Mouse (Mus musculus): Measurements from ENCODE around the gene Pard3.

The Pard3 gene

DNA sequence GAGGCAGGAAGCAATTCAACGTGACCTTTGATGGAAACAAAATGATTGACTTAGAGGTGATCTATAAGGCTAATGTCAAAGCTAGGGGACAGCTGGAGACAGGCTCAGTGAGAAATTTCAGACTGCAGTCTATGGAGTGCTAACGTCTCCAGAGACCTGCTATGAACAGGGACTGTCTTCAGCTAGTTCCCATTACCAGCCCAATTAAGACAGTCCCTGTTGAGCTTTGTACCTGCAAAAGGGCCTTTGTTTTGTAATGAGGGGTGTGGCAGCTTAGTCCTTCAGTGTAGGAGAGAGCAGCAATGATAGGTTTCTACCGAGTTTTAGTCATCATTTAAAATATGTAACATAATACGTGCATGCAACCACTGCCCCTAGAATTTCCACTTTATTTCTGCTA, 448.9 kb downstream of the Pard3 start:
- DNase-seq = no peak

DNA sequence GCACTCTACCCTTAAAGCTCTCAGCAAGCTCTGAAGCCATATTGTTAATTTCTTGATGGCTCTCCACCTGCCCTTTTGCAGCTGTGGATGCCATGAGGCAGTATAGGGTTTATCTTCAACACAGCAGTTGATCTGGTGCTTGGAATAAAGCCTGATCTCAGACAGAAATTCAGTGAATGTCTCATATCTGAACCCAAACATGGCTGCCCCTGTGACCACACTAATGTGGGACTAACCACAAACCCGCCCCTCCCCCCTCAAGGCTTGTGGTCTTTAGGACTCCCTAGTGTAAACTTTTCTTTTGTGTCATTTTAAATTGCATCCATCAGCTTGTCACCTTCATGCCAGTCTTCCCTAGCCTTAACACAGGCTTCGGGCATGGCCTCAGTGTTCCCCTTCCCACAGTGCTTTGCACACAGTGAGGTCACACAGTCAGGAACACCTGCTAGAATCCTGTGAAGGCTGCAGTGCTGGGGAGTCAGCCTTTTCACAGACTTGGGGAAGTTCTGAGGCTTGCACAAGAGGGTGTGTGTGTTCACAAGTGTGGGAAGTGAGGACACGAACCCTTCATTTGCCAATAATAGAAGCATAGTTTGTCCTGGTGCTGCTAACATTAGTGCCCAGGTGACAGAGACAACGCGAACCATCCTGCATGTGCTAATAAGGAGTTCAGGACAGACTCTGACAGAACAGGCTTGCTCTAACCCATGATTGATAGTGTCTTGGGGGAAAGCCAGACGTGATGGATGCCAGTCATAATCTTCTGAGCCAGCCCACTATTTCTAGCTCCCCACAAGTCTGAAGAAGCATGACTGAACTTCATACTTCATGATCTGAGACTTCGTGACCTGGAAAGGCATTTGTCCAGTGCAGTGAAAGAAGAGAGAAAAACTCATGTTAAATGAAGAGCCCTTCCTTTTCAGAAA, 451.4 kb downstream of the Pard3 start:
- no peak for DNase-seq

DNA sequence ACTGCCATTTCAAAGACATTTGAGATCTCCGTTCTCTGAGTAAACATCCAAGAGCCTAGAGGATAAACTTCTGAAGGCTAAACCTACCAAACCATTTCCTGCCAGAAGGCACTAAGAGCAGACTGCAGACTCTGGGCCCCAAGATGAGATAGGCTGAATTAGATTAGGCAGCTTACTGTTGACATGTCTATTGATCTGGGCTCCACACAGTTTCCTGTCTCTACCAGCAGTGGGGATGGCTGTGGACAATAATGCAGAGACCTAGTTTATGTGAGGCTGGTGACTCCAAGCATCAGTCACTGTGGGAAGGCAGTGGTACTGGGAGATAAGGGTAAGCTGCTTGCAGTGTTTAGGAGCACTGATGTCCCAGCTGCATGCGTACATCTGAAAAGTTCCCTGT, 452.4 kb downstream of the Pard3 start:
- no peak for DNase-seq

DNA sequence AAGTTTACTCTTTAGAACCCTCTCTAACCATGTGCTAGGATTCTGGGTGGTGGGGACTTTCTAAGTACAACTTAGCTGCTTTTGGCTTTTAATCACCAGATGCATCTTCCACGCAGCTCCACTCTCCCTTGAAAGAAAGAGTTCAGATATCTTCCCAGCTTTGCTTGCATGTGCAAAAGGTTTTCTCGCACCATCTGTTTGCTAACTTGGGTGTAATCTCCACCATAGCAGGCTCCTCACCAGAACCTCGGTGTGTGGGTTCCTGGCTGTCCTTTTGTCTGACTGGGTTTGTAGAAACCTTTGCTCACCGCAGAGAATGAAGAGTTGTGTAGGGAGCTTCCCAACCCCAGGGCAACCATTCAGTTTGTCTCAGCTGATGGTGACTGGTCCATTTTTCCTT, 462.0 kb downstream of the Pard3 start:
- DNase-seq = no peak

DNA sequence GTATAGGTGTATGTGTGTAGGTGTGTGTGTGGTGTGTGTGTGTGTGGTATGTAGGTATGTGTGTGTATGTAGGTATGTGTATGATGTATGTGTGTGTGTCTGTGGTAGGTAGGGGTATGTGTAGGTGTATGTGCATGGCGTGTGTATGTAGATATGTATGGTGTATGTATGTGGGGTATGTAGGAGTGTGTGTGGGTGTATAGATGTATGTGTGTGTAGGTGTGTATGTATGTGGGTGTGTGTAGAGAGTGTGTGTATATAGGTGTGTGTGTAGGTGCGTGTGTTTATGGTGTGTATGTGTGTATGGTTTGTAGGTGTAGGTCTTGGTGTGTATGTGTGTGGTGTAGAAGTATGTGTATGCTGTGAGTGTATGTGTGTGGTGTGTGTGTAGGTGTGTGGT, 464.6 kb downstream of the Pard3 start:
- DNase-seq = no peak

DNA sequence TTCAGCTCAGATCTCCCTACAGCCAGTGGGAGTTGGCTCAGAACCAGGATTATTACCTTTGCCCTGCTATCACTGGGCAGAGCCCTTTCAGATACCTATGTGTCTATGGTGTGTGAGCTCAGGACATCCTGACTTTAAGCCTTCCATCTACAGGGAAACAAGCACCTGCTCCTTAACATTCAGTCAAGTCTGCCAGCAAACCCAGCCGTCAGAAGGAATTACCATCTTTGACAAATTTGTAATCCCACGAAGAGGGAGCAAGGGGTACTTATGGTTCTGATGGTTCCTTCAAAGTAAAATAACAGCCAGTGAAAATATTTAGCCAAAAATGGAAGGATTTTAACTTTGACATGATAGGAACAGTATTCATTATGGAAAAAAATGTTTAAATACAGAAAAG, 466.1 kb downstream of the Pard3 start:
- DNase-seq = no peak

DNA sequence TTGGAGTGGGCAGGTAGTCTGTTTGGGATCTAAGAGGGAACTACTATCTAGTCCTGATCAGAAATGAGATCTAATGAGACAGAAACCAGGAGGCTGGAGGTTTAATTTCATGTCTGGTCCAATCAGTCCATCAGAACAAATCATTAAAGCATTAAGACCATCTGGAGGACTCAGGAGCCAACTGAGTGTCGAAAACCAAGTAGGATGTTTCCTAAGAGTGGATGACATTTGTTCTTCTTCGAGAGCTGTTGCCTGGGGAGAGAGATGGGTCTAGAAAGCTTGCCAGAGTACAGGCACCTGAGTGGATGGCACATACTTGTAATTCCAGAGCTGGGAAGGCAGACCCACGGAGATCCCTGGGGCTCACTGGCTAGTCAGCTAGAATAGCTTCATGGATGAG, 468.2 kb downstream of the Pard3 start:
- DNase-seq = no peak

DNA sequence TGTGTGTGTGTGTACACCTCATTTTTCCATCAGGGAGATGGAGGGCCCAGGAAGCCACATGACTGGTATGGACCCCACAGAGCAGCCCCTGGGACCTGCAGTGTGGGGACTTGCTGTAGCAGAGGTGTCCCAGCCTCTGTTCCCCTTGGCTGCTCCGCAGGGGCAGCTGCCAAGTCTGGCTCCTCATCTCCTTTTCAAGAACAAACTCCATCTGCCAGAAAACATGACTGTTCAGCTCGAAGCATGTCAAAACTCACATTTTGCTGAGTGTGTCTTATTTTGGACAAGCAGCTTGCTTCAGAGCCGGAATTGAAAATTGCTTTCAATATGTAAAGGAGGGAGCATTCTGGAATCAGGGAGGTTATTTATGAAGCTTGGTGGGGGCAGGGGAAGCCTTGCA, 471.1 kb downstream of the Pard3 start:
- peak in 1 of 2 experiments; percentile 32 for DNase-seq

DNA sequence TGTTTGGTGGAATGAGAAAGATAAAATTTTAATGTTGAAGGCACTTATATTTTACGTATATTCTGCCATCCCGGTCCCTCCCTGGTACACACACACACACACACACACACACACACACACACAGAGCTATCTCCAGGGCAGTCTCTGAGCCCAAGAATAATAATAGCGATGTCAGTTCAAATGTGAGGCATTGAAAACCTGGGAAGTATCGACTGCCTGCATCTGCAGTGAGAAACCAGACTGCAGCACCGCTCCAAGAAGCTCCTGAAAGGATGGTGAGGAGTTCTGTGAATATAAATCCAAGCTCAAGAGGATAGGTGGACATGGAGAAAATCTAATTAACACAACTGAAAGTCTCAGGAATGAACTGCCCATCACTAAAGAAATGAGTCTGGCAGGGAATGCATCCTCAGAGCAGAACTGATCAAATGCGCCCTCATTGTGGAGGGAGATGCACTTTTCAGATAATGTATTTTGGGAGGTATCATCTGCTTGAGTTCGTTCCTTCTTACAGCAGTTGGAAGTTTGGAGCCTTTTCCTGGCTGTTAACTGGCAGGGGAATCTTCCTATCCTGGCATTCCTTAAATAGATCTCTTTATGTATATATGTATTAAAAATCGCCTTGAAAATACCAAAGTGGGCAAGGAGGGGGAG, 471.6 kb downstream of the Pard3 start:
- no peak for DNase-seq

DNA sequence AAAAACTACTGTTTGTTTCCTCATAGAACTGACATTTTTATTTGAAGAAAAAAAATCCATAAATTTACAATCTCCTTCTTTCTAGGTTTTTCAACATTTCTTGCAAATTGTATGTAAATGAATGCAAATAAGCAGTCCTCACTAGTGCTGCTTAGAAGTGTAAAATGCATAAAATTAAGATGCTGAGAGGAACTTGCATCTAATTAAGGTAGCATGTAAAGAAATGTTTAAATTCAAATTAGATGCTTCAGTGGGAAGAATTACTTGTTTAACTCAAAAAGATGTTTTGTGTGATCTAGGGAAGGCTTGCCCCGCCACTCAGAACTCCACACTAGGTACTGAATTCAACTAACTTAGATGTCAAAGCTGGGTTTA, 472.1 kb downstream of the Pard3 start:
- DNase-seq = no peak

DNA sequence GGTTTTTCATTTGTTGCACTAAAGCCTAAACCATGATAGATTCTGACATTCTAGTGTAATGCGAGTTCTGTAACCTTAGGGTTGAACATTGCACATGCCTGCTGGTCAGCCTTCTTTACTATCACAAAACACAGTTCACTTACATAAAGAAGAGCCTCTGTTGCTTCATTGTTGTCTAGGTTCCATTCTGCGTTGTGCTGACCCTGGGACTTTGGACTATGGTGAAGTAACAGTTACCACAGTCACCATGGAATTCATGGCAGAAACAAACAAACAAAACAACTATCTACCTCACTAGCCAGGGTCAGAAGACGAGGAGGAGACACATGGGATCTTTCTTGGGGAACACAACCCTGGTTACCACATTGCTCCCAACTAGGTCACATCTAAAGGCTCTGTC, 476.1 kb downstream of the Pard3 start:
- DNase-seq = no peak

DNA sequence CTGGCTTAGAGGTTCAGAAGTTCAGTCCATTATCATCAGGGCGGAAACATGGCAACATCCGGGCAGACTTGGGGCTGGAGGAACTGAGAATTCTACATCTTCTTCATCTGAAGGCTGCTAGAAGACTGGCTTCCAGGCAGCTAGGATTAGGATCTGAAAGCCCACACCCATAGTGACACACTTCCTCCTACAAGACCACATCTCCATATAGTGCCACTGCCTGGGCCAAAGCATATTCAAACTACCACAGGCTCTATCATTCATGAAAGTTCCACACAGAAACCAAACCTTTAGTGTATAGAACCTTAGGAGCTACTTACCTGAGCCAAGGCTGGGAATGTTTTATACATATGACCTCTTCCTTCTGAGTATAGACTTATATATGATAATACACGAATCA, 476.6 kb downstream of the Pard3 start:
- DNase-seq = no peak

DNA sequence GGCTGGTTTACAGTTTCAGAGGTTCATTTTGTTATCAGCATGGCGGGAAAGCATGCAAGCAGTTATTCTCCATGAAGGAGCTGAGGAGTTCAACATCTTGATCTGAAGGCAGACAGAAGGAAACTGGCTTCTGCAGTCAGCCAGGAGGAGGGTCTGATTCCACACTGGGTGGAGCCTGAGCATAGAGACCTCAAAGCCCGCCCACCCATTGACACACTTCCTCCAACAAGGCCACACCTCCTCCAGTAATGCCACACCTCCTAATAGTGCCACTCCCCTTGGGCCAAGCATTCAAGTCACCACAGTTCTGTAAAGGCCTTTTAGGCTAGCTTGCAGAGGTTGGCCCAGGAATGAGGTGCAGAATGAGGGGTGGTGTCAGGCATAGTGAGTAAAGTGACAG, 478.5 kb downstream of the Pard3 start:
- no peak for DNase-seq

DNA sequence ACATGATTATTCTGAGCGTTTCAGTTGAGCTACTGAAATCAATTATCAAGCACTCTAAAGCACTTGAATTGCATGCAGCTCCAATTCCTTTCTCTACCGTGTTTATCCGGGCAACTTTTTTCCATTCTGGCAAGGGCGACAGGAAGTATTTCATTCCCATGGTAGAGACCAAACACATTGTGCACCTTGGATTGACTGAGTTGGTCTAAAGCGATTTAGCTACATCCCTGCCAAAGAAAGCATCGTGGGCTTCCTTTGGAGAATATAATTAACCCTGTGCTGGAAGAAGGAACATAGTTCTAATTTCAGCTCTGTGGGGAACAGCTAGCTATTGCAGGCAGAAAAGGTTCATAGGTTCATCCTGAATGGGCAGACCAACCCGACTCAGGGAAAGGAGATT, 480.0 kb downstream of the Pard3 start:
- no peak for DNase-seq

DNA sequence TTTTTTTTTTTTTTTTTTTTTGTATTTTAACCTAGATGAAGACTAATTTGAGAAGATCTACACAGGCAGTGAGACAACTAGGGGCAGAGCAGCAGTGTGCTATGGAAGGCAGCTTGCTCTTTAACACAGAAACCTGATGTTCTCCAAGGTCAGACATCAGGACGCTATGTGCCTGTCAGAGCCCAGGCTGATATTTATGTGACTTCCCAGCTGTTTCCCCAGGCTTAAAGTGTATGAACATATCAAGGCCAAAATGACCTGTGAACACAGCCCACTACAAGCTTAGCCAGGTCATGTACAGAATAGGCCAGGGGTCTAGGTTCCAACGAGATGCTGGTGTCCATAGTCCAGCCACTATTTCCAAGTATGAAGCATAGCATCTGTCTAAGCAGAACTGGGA, 482.5 kb downstream of the Pard3 start:
- no peak for DNase-seq

DNA sequence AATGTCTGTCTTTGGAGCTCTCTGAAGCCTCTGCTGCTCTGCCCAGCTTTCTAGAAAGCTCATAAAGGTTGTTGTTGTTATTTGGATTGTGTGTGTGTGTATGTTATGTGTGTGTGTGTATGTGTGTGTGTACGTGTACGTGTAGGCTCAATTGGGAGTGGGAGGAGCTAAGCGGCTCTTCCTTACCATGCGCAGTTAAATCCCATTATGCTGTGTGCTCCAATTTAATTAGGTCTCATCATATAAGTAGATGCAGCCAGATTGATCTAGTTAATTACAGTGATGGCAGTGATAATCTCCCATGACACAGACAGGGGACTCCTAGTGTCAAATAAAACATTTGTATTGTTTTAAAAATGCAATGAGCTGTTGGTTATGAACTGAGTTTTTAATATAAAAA, 487.2 kb downstream of the Pard3 start:
- DNase-seq = no peak

DNA sequence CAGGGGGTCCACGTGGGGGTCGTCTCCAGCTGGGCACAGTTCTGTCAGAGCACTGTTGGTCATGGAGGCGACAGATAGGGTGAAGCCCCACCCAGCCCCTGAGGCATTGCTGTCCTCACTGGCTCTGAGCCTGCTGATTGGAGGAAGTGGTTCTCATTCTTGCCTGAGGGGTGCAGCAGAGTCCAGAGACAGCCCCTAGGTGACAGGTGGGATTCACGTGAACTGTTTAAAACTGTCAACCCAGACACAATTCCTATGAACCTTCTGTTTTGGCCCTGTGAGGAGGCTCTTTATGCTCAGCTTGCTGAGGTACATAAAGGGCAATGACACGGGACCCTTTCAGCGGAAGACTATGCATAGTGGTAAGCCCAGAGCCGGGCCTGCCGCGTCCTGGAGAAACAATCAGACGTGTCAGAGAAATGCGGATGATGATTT, 488.5 kb downstream of the Pard3 start:
- peak; percentile 13 to 18 for DNase-seq

DNA sequence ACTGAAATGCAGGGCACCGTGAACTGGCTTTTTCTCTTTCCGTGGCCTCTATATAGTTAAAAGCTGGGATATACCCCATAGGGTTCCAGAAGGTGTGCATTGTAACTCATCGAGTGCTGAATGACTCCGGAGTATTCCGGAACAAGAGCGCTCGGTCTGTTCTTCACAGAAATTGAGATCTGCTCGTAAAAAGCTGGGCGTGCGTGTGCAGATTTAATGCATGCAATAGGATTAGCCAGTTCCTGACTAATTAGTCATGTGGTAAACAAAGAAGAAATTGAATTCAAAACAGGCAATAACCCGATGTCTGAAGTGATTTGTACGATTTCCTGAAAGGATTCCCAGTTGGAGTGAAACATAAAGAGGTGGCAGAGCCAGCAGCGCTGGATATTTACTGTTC, 489.1 kb downstream of the Pard3 start:
- DNase-seq = no peak

DNA sequence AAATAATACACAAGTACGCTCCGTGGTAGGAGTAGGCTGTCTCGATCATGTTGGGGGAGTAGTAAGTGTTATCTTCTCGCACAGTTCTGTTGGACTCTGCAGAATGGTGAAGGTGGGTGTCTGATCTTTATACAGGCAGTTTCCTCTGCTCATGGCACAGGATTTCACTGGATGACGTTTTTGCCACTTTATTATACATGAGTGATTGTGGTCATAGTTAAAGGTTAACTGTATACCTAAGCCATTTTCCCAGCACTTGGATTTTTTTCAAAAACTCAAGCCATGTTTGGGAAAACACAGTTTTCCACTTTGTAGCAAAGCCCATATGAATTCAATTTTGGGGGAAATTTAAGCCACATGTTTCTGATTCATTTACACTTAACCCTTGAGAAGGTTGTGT, 489.9 kb downstream of the Pard3 start:
- peak; percentile 11 to 50 for DNase-seq

DNA sequence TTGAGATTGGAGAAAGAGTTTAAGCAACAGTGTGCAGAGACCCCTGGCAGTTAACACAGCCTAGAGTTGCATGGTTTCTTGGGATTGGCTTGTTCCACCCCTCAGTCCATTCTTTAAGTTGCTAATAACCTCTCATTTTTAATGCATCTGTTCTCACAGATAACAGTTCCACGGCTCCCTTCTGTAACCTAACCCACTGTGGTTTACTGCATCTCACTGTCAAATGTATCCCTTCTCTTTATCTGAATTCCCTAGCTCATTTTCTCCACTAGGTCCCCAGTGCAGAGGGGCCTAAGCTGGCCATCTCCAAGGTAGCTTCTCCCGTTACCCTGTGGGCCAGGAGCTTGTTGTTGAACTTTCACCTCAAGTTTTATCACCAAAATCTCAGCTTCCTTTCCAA, 492.1 kb downstream of the Pard3 start:
- no peak for DNase-seq

DNA sequence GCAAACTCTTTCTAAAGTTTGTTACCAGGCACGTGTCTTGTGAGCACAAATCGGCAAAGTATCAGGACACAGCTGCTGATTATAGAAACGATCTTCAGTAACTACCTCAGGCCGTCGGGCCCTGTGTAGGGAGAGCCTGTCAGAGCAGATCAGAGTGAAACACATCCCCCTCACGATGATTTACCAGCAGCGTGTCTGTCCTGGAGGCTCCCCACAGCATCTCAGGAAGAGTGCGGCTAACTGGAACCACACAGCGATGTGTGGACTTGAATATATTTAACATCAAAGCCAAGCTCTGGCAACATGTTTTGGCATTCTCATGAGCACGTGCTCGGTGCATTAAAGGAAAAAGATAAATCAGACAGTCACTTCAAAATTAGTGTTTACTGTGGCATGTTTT, 493.3 kb downstream of the Pard3 start:
- no peak for DNase-seq

DNA sequence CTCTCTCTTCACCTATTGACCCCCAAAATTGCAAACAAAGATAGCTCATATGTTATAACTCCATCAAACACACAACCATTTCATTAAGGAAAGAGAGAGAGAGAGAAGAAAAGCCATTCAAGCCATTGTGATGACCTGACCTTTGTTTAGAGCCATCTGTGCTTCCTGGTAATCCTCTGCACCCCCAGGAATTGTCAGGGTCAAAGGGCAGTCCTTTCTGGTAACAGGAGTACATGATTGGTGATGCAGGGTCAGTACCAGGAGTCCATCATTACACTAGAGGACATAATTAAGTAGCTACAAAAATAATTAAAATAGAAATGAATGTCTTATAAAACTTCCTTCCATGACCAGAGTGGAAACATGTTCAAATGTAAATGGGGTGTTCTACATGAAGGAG, 493.9 kb downstream of the Pard3 start:
- no peak for DNase-seq

DNA sequence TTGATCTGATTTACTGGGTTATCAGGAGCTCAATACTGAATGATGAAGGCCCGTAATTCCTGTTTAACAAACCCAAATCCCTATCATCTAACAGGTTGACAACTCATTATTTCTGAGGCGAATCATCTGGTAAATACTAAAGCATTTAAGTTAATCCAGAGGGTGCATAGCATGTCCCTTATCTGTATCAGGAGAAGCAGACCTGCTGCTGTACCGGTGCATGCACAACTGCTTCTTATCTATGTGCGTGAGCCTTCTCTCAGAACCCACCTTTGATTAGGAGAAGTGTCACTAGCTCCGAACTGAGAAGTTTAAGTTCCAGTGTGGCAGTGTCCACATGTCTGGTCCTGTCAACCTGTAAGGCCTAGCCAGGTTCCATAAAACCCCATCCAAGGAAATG, 499.9 kb downstream of the Pard3 start:
- no peak for DNase-seq

DNA sequence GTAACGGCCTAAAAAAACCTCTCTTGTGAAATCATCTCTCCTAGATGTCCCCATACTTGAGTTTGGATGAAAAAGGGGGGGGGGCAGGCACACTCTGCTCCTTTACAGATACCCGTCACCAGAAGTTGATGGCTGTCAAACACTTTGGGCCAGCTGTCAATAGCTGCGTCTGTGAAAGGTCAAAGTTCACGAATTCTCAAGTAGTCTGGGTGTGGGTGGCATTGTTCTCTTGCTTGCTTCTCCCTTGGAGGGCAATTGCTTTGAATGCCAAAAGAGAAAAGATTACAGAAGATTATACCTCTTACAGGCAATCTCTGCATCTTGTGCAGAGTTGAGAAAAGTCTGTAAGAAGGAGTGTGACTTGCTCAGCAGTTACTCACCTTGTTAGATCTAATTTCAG, 500.7 kb downstream of the Pard3 start:
- no peak for DNase-seq

DNA sequence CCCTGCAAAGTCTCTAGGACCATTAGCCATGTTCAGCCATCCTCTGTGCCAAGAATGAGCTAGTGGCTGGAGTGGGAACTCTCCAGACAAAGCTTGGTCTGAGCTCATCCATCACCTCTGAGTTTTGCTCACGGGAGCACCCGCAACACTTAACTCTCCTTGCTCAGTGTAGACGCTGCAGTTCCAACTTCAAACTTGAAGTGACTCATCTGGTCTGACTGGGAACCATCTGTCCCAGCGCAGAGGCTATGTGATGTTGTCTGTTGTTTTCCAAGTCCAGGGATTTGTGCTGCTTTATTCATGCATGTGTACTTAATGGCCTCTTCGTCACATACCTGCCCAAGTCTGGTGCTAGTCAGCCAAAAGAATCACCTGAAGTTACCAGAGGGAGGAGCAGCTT, 505.5 kb downstream of the Pard3 start:
- DNase-seq = no peak

Data from kidney, adult 8-10 months (tissue).